Mouse (Mus musculus) cerebral cortex, adult 2 months (tissue): ENCODE data around the gene Fkbpl.

Experiments
- WGBS: fragments of 180-500 bp; shearing (Covaris S2); methylation state at CpG from one replicate; pipeline ENCODE4 v1.1.7; 2018; 5-methylcytosine and 5-hydroxymethylcytosine counted together

Gene Fkbpl

GRCm38 (mm10) chr17:34648141-34648890 is 3.8 kb downstream of the Fkbpl start:
- WGBS = 81% methylated on average over 16 of the region's 16 CpGs

DNA sequence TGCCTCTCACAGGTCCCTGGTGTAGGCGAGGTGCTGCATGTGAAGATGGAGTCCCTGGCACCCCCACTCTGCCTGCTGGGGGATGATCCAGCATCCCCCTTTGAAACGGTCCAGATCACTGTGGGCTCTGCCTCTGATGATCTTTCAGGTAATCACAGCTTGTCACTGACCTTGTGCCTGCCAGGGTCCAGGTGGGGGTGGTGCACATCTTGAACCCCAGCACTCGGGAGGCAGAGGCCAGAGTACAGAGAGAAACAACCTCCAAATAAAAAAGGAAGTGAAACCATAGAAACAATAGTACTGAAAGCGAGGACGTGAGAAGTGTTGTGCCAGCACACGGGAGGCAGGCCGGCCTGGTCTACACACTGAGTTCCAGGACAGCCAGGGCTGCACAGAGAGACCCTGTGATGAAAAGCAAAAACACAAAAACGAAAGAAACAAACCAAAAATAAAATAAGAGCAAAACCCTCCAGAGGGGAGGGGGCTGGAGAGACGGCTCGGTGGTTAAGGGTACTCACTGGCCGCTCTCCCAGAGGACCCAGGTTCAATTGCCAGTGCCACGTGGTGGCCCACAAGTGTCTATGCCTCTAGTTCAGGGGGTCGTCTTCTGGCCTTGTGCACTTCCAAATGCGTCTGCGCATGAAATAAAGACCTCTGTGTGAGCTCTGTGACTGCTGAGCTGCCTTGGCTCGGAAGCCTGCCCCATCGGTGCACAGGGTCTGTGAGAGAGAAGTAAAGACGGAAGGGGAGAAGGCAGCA is 4.7 kb downstream of the Fkbpl start:
- 83% methylated on average over 18 of the region's 18 CpGs for WGBS

- 81% methylated on average over 14 of the region's 14 CpGs for WGBS
These were observed 6.2 kb downstream of the Fkbpl start for GRCm38 (mm10) chr17:34650781-34651180.

DNA sequence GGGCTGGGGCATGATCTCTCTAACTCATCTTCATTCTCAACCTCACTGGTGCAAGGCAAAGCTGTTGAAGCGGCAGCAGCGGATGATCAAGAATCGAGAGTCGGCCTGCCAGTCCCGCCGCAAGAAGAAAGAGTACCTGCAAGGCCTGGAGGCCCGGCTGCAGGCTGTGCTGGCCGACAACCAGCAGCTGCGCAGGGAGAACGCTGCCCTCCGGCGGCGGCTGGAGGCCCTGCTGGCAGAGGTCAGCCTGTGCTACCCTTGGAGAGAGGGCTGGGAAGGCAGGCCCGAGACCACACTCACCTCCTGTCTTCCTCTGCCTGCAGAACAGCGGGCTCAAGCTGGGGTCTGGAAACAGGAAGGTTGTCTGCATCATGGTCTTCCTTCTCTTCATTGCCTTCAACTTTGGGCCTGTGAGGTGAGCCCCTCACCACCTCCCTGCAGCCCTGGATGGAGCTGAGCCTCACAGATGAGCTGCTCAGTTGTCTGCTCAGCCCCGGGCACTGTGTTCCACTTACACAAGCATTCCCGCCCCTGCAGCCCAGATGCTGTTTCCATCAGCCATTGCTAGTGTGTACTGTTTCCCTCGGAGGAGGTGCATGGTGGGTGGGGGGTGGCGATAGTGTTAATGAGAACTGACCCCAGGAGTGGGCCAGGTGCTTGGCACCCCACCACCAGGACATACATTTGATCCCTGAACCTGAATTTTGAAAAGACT is 7.1 kb downstream of the Fkbpl start:
- 44% methylated on average over 19 of the region's 19 CpGs for WGBS

GRCm38 (mm10) chr17:34652546-34652945 is 8.0 kb downstream of the Fkbpl start:
- WGBS = 74% methylated on average over 10 of the region's 10 CpGs

- whole genome bisulfite sequencing = 90% methylated on average over 8 of the region's 8 CpGs
These were observed 8.4 kb downstream of the Fkbpl start for GRCm38 (mm10) chr17:34652985-34653384.

GRCm38 (mm10) chr17:34653746-34654285 is 9.3 kb downstream of the Fkbpl start:
- WGBS = 64% methylated on average over 9 of the region's 9 CpGs

- 94% methylated on average over 13 of the region's 13 CpGs for WGBS
These were observed 9.8 kb downstream of the Fkbpl start for GRCm38 (mm10) chr17:34654392-34654791.

DNA sequence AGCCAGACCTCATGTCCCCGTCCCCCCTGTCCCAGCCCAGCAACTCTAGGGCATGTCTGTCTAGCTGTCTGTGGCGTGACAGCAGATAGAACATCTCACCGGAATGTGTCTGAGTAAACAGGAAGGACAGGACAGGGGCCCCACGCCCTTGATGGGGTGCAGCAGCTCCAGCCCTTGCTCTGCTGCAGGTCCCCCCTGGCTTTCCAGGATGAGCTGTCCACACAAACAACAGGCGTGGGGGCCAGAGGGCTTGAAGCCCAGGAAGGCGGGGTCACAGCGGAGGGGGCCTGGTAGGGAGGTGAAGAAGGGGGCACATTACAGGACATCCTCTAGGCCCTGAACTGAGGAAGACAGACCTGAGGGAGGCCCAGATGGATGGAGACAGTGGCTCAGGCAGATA is 10.6 kb downstream of the Fkbpl start:
- 76% methylated on average over 7 of the region's 7 CpGs for WGBS

DNA sequence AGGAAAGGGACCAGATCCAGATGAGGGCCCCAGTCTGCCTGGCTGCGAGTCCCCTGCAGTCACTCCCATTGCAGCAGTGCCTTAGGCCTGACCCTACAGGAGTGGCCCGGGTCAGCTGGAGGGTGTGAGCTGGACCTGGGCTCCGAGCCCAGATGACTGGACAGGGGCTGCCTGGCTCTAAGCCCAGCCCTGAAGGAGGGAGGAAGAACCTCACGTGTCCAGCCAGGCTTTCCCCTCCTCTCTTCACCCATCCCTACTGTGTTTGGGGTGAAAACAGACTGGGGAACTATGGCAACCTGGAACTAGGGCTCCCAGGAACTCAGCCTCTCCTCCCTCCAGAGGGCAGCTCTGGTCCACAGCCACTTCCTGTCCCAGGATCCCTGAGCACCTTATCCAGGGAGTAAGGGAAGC is 11.0 kb downstream of the Fkbpl start:
- WGBS = 27% methylated on average over 4 of the region's 4 CpGs

DNA sequence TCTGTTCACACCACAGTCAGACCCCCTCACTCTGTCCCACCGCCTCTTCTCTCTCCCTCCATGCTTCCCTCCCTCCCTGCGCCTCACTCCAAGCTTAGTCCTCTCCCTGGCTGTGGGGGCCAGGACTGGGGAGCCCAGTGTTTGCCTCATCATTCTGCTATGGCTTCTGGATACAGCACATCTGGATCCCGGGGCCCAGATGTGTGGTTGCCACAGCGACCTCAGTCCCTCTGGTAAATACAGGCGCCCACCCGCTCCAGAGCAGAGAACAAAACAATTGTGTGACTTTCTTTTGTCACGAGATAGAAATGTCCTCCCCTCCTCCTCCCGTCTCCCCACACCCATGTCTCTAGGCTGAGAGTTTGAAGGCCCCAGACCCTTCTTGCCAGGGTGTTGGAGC is 12.1 kb downstream of the Fkbpl start:
- 65% methylated on average over 8 of the region's 8 CpGs for WGBS

DNA sequence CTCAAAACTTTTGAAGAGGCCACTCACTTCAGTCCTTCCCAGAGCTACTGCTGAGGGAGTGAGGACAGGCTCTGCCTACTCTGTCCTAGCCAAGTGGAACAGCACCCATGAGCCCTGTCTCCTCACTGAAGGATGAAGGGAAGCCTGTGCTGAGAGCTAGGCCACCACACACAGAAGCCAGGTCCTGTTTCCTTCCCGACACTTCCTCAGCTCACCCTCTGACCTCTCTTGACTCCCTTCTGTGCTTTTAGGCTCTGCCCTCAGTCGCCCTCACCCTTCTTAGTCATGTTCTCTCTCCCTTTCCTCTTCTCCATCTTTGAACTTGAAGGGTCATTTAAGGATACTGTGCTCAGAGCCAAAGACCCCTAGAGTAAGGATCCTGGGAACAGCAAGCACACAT is 12.7 kb downstream of the Fkbpl start:
- 39% methylated on average over 2 of the region's 2 CpGs for WGBS

DNA sequence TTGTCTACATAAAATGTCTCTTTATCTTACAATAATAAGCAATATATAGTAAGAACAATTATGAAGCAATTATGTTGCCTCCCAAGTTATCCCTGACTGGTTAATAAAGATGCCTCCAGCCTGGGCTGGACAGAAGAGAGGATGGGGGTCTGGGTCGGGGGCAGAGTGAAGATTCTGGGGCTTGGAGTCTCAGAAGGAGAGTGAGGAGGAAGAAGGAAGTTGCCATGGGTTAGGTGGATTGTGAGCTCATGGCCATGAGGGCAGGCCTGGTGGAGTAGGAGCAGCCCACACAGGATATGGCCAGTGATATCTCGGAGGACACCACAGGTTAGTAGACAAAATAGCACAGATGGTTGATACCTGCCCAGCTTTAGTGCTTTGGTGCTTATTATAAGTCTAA is 13.6 kb downstream of the Fkbpl start:
- 73% methylated on average over 2 of the region's 2 CpGs for WGBS

GRCm38 (mm10) chr17:34658591-34658990 is 14.0 kb downstream of the Fkbpl start:
- WGBS = 83% methylated on average over 3 of the region's 3 CpGs

- WGBS = 63% methylated on average over 12 of the region's 12 CpGs
These were observed 14.8 kb downstream of the Fkbpl start for GRCm38 (mm10) chr17:34659181-34659896.

DNA sequence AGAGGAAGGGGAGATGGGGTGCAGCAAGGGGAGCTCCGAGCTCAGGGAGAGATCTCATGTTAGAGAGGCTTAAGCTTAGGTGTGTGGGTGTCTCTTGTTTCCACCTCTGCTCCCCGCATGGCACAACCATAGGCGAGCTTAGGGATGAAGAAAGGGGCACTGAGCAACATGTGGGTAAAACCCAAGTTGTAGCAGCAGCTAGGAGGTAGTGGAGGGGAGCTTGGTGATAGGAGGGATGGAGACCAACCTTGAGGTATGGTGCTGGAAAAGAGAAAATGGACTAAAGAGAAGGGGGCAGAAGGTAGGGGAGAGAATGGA is 15.3 kb downstream of the Fkbpl start:
- WGBS = 43% methylated on average over 3 of the region's 3 CpGs

DNA sequence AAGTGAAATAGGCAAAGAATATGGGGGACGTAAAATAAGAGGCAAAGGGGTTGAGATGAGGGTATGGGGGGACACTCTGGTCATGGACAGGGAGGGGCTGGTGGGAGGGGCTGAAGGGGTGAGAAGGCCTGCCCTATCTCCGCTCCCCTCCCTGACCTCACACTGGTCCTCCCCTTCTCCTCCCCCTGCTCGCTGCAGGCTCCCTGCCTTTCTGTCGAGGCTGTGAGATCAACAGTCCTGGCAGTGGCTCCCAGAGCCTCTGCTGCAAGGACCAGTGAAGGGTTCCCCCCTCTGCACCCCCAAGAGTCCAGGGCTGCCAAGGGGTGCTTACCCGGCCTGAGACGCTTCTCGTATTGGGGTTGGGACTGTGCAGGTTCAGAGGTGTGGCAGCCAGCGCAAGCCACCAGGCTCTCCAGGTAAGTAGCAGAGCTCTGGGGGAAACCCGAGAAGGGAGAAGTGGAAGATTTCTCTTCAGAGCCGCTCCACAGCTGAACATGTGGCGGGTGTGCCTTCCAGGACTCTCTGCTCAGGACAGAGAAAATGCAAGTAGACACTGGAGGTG is 15.8 kb downstream of the Fkbpl start:
- WGBS = 38% methylated on average over 11 of the region's 11 CpGs

- WGBS = 11% methylated on average over 19 of the region's 19 CpGs
These were observed 16.6 kb downstream of the Fkbpl start for GRCm38 (mm10) chr17:34661121-34661591.

DNA sequence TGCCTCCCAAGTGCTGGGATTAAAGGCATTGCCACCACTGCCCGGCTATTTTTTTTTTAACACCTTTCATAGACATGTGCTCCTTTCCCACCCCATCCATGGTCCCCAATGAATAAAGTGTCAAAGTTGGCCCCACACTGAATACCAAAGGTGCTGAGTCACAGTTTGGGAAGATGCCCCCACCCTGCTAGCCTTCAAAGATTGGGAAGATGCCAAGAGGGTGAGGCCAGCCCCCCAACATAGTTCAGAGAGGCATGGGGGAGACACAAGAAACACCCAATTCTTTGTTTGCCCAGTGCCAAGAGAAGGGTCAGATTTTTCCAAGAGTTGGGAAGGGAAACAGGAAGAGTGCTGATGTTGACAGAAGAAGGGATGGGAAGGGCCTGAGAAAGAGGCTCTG is 17.9 kb downstream of the Fkbpl start:
- 86% methylated on average over 1 of the region's 1 CpGs for WGBS

GRCm38 (mm10) chr17:34662978-34663377 is 18.4 kb downstream of the Fkbpl start:
- WGBS = 88% methylated on average over 8 of the region's 8 CpGs

DNA sequence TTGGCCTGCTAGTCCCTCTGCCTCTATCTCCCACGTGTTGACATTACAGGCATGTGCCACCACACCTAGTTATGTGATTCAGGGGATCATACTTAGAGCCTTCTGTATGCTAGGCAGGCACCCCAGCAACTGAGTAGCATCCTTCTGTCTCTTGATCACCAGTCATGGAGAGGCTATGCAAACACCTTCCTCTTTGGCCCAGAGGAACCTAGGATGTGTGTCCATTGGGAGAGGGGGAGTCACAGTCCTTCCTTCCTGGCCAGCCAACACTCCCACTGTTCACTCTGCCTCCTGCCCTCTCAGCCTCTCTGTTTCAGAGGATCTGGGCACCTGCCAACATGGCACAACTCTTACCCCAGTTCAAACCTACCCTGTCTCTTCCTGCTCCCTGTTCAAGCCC is 19.0 kb downstream of the Fkbpl start:
- WGBS = 59% methylated on average over 1 of the region's 1 CpGs
